Mouse (Mus musculus): Measurements from ENCODE around the gene Frs2. TPM values are rescaled to one million over a fixed set of nuclear protein-coding genes. Genes with fewer than 3 reads are reported as not detected.
"Not testable (repeated sequence)": the region's sequence is repeated elsewhere in the genome, so short reads cannot be mapped to it uniquely, and the experiment has no call there.

Frs2 gene
- polyA plus RNA-seq, 1 experiment from 2014 or later: 37.4 TPM

DNA sequence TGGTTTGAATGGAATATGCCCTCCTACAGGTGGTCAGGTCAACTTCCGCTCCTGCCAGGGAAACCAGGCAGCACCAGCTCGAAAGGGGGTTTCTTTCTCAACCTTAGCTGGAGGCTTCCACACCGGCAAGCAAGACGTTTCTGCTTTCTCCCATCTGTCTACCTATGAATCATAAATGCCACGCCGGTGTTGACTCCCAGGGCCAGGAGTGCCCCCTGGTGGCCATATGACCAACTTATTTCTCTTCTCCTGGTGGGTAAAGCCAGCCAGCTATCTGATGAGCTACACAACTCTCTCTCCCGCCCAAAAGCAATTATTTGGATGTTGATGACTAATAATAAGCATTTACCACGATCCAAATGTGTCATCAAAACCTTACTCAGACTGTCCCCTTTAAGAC, 114.5 kb downstream of the Frs2 start:
- 19% methylated on average over 8 of the region's 8 CpGs for WGBS
- H3K4me1 ChIP-seq (ENCODE audit: control insufficient read depth, insufficient read depth, low read length): no peaks in the 10 kb centered on the region
- H3K4me2 ChIP-seq (replicated peaks; ENCODE audit: low read depth, low read length): no peak overlapping the region
- no peak overlapping the region for H3K4me3 ChIP-seq (ENCODE audit: low read depth, low read length)
- no peaks in the 10 kb centered on the region for H3K27me3 ChIP-seq (ENCODE audit: control insufficient read depth, insufficient read depth, low read length)
- no peak for ATAC-seq (ENCODE audit: insufficient number of reproducible peaks, insufficient read depth, low FRiP score, low read depth)
- no peak overlapping the region for H3K9ac ChIP-seq (replicated peaks; ENCODE audit: low read depth, low read length)
- H3K9me3 ChIP-seq (ENCODE audit: control insufficient read depth, low read depth, low read length): no peaks in the 10 kb centered on the region
- H3K36me3 ChIP-seq (ENCODE audit: control insufficient read depth, insufficient read depth, low read length): no peaks in the 10 kb centered on the region
- no peak overlapping the region for H3K27ac ChIP-seq (ENCODE audit: low read length)

- WGBS: 95% methylated on average over 3 of the region's 3 CpGs
- Histone ChIP-seq H3K36me3 (ENCODE audit: control insufficient read depth, insufficient read depth, low read length) (no peaks in the 10 kb centered on the region), H3K4me3 (ENCODE audit: low read depth, low read length) (no peak overlapping the region)
Measured at GRCm38 (mm10) chr10:117031160-117031559, 117.2 kb downstream of the Frs2 start.

GRCm38 (mm10) chr10:117026176-117026575, 122.2 kb downstream of the Frs2 start:
- H3K36me3 ChIP-seq (ENCODE audit: control insufficient read depth, insufficient read depth, low read length): no peaks in the 10 kb centered on the region
- H3K9me3 ChIP-seq (ENCODE audit: control insufficient read depth, low read depth, low read length): no peaks in the 10 kb centered on the region
- no peak overlapping the region for H3K27ac ChIP-seq (ENCODE audit: low read length)
- no peak for ATAC-seq (ENCODE audit: insufficient number of reproducible peaks, insufficient read depth, low FRiP score, low read depth)
- H3K4me1 ChIP-seq (ENCODE audit: control insufficient read depth, insufficient read depth, low read length): no peaks in the 10 kb centered on the region
- 0 out of 2 replicates have a peak, but pooled peaks cover 5% of the 10 kb centered on the region for H3K27me3 ChIP-seq (ENCODE audit: control insufficient read depth, insufficient read depth, low read length)
- WGBS: 82% methylated on average over 8 of the region's 8 CpGs
- H3K4me3 ChIP-seq (ENCODE audit: low read depth, low read length): no peak overlapping the region
- no peak overlapping the region for H3K4me2 ChIP-seq (replicated peaks; ENCODE audit: low read depth, low read length)
- H3K9ac ChIP-seq (replicated peaks; ENCODE audit: low read depth, low read length): no peak overlapping the region

More at GRCm38 (mm10) chr10:117031160-117031559, 117.2 kb downstream of the Frs2 start:
- Histone ChIP-seq H3K4me1 (ENCODE audit: control insufficient read depth, insufficient read depth, low read length) (no peaks in the 10 kb centered on the region), H3K9me3 (ENCODE audit: control insufficient read depth, low read depth, low read length) (no peaks in the 10 kb centered on the region), H3K4me2 (replicated peaks; ENCODE audit: low read depth, low read length) (no peak overlapping the region), H3K27me3 (ENCODE audit: control insufficient read depth, insufficient read depth, low read length) (no peaks in the 10 kb centered on the region), H3K27ac (ENCODE audit: low read length) (no peak overlapping the region), H3K9ac (replicated peaks; ENCODE audit: low read depth, low read length) (no peak overlapping the region)
- ATAC-seq (ENCODE audit: insufficient number of reproducible peaks, insufficient read depth, low FRiP score, low read depth): no peak

GRCm38 (mm10) chr10:117025776-117026175, 122.6 kb downstream of the Frs2 start:
- H3K4me1 ChIP-seq (ENCODE audit: control insufficient read depth, insufficient read depth, low read length); H3K4me2 ChIP-seq (replicated peaks; ENCODE audit: low read depth, low read length); H3K4me3 ChIP-seq (ENCODE audit: low read depth, low read length); H3K27ac ChIP-seq (ENCODE audit: low read length); H3K9me3 ChIP-seq (ENCODE audit: control insufficient read depth, low read depth, low read length); H3K27me3 ChIP-seq (ENCODE audit: control insufficient read depth, insufficient read depth, low read length); H3K9ac ChIP-seq (replicated peaks; ENCODE audit: low read depth, low read length); H3K36me3 ChIP-seq (ENCODE audit: control insufficient read depth, insufficient read depth, low read length); ATAC-seq (ENCODE audit: insufficient number of reproducible peaks, insufficient read depth, low FRiP score, low read depth): not testable (repeated sequence)

DNA sequence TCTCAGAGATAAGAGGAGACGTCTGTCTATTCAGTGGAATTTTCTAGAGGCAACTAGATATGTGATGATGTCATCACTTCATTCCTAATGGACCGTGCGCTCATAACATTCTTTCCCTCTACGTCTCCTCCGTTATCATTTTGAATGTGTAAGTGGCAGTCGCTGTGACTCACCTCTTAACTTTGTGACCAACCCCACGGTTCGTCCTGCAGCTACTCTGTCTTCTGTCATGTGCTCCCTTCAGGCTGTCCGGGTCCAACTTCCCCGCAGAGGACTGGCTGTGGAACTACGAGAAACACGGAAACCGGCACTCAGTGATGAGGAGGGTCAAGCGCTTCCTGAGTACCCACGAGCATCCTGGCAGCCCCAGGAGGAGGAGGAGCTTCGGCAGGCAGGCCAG, 124.6 kb downstream of the Frs2 start:
- Histone ChIP-seq H3K4me3 (ENCODE audit: low read depth, low read length) (peak overlapping the region; percentile 3; the same call in 1 of the 2 replicates), H3K9me3 (ENCODE audit: control insufficient read depth, low read depth, low read length) (no peaks in the 10 kb centered on the region), H3K4me2 (replicated peaks; ENCODE audit: low read depth, low read length) (peak overlapping the region; percentile 19; the same call in 1 of the 2 replicates), H3K36me3 (ENCODE audit: control insufficient read depth, insufficient read depth, low read length) (no peaks in the 10 kb centered on the region), H3K9ac (replicated peaks; ENCODE audit: low read depth, low read length) (no peak overlapping the region), H3K27me3 (ENCODE audit: control insufficient read depth, insufficient read depth, low read length) (0 out of 2 replicates have a peak, but pooled peaks cover 5% of the 10 kb centered on the region), H3K4me1 (ENCODE audit: control insufficient read depth, insufficient read depth, low read length) (no peaks in the 10 kb centered on the region), H3K27ac (ENCODE audit: low read length) (no peak overlapping the region)
- WGBS: 32% methylated on average over 16 of the region's 16 CpGs
- no peak; the same call in 1 of the 2 replicates for ATAC-seq (ENCODE audit: insufficient number of reproducible peaks, insufficient read depth, low FRiP score, low read depth)

GRCm38 (mm10) chr10:117021020-117021754, 127.1 kb downstream of the Frs2 start:
- H3K9ac ChIP-seq (replicated peaks; ENCODE audit: low read depth, low read length): no peak overlapping the region
- no peak overlapping the region for H3K4me2 ChIP-seq (replicated peaks; ENCODE audit: low read depth, low read length)
- no peak overlapping the region for H3K4me3 ChIP-seq (ENCODE audit: low read depth, low read length)
- 0 out of 2 replicates have a peak, but pooled peaks cover 5% of the 10 kb centered on the region for H3K27me3 ChIP-seq (ENCODE audit: control insufficient read depth, insufficient read depth, low read length)
- ATAC-seq (ENCODE audit: insufficient number of reproducible peaks, insufficient read depth, low FRiP score, low read depth): no peak
- no peak overlapping the region for H3K27ac ChIP-seq (ENCODE audit: low read length)
- no peaks in the 10 kb centered on the region for H3K4me1 ChIP-seq (ENCODE audit: control insufficient read depth, insufficient read depth, low read length)
- WGBS: 21% methylated on average over 21 of the region's 21 CpGs
- H3K9me3 ChIP-seq (ENCODE audit: control insufficient read depth, low read depth, low read length): no peaks in the 10 kb centered on the region
- no peaks in the 10 kb centered on the region for H3K36me3 ChIP-seq (ENCODE audit: control insufficient read depth, insufficient read depth, low read length)

Other genes starting within 250 kb of the Frs2 start
- gene Rab3ip, start 197.8 kb downstream of the Frs2 start, polyA plus RNA-seq (2014; fragmentation: Nextera tagmentation; extraction: Ambion mirVana): 22.2 and 24.7 TPM in 2 replicates
- not detected in 2 replicates for gene Gm10271, start 175.9 kb downstream of the Frs2 start, polyA plus RNA-seq (2014; fragmentation: Nextera tagmentation; extraction: Ambion mirVana)
- not detected in 2 replicates for gene Best3, start 162.2 kb downstream of the Frs2 start, polyA plus RNA-seq (2014; fragmentation: Nextera tagmentation; extraction: Ambion mirVana)
- gene Lrrc10, start 103.2 kb downstream of the Frs2 start, polyA plus RNA-seq (2014; fragmentation: Nextera tagmentation; extraction: Ambion mirVana): not detected in 2 replicates
- gene Cct2, start 84.7 kb downstream of the Frs2 start, polyA plus RNA-seq (2014; fragmentation: Nextera tagmentation; extraction: Ambion mirVana): 227 and 238 TPM in 2 replicates
- 75.8 and 81.6 TPM in 2 replicates for gene Yeats4, start 76.0 kb upstream of the Frs2 start, polyA plus RNA-seq (2014; fragmentation: Nextera tagmentation; extraction: Ambion mirVana)
- gene 9530003J23Rik, start 90.2 kb upstream of the Frs2 start, polyA plus RNA-seq (2014; fragmentation: Nextera tagmentation; extraction: Ambion mirVana): not detected in 2 replicates
- gene Lyz2, start 133.8 kb upstream of the Frs2 start, polyA plus RNA-seq (2014; fragmentation: Nextera tagmentation; extraction: Ambion mirVana): 65.7 and 77.6 TPM in 2 replicates
- not detected in 2 replicates for gene Lyz1, start 144.3 kb upstream of the Frs2 start, polyA plus RNA-seq (2014; fragmentation: Nextera tagmentation; extraction: Ambion mirVana)
- 173 and 185 TPM in 2 replicates for gene Cpsf6, start 231.5 kb upstream of the Frs2 start, polyA plus RNA-seq (2014; fragmentation: Nextera tagmentation; extraction: Ambion mirVana)

Measured in stomach, embryonic 14.5 days (tissue).